Mouse (Mus musculus) inflammation-experienced regulatory T-cells, adult 6 months (primary cell): ENCODE results near the gene Cpt2. TPM values are rescaled to one million over a fixed set of nuclear protein-coding genes. Genes with fewer than 3 reads are reported as not detected.
A peak's percentile ranks its signal among the peaks of the same experiment; 100 is the strongest.

Source experiments
- ATAC-seq: one replicate; pipeline ENCODE4 v1.8.0; 2017
- polyA plus RNA-seq, 3 experiments: library from polyadenylated mRNA; unstranded; fragments of 100-300 nt; shearing (Covaris generic); gene quantifications; one replicate each; pipeline ENCODE4 v1.2.1; 2017

Gene Cpt2
- 10 to 100 TPM; 14.4 to 23.5 (median 22.0) TPM for polyA plus RNA-seq

DNA sequence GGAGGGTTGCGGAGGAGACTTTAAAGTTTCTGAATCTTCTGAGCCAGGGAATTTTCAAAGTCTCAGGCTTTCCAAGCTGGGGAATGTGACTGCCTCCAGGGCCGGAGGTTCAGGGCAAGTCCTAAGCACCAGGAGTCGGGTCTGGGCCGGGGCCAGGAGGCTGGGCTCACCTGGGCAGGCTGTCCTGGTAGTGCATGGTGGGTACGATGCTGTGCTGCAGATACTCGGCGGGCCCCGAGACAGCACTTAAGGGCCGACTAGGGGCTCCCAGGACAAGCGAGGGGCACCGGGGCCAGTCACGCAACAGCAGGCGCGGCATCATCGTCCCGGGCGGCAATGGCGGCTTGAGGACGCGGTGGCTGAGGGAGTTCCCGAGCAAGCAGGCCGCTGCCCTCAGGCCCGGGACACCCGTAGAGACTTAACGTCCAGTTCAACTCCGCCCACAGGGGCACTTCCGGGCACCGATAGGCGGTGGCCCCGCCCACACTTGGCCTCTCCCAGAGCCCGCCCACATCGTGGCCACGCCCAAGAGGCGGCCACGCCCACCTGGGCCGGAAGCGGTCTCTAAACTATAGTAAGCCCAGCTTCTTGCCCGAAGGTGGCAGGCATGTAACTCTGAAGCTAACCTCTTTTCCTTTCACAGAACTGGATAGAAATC lies at the start of gene Cpt2:
TSS of gene Cpt2 (minus strand) at position 466 of the 658 bp plus-strand sequence.
- peak; percentile 97 for ATAC-seq

DNA sequence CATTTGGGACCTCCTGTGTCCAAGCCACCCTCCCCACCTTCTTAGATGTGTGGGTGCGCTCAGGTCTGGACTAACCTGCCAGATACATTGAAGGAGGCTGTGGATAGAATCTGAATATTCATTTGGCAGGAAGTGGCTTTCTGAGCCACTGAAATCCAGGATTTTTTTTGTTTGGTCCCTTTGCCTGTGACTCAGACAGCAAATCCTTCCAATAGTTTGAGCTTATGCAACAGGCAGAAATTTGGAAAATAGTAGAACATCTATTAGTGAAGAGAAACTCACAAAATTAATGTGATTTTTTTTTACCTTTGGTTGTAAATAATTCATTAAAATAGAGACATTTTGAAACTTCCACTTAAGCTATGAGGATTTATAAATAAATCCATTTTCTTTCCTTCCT lies 47.8 kb upstream of the Cpt2 start:
- no peak for ATAC-seq

DNA sequence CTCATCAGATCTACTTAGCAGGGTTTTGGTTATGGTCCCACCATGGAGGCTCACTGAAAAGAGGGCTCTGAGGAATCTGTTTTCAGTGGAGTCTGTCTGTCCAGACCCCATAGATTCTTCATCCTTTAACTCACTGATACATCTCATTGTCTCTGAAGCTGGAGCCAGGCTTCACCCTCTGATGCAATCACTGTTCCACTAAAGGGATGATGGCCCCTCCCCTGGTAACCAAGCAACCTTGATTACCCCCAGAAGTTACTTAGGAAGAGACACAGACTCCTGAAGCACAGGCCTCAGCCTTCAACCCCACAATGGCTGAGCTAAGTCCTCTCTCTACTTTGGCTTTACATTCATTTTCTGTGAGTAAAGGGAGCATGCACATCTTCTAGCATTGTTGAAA lies 46.4 kb upstream of the Cpt2 start:
- no peak for ATAC-seq

DNA sequence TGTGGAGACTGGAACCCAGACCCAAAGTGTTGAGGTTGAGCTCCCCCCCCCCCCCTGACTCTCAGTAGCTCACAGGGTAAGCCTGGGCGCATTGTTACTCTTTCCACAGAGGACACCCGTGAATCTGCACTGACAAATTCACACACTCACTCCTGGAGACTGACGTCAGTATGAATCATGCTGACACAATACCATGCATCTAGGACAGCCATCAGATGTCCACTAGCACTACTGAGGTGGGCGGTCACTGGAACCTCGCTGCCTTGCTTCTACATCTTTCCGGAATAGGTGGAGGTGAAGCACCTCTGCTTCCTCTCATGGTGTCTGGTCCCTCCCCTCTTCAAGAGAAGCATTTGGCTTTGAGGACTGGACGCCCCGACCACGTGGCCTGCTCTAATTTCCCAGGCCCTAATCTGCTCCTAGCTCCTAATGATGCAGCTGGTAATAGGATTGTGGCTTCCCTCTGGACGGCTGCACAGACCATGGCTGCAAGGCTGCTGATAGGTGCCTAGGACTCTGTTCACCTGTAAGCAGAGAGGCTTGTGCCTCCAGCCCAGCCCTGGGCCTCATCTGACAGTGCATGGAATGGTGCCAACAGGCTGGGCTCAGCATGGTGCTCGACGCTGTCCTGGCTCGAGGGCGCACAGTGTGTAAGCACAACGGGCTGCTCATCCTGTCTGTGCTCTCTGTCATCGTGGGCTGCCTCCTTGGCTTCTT lies 44.7 kb upstream of the Cpt2 start, which contains the start of gene Slc1a7:
TSS of gene Slc1a7 (plus strand) at position 367 of the 717 bp plus-strand sequence.
- ATAC-seq: no peak

DNA sequence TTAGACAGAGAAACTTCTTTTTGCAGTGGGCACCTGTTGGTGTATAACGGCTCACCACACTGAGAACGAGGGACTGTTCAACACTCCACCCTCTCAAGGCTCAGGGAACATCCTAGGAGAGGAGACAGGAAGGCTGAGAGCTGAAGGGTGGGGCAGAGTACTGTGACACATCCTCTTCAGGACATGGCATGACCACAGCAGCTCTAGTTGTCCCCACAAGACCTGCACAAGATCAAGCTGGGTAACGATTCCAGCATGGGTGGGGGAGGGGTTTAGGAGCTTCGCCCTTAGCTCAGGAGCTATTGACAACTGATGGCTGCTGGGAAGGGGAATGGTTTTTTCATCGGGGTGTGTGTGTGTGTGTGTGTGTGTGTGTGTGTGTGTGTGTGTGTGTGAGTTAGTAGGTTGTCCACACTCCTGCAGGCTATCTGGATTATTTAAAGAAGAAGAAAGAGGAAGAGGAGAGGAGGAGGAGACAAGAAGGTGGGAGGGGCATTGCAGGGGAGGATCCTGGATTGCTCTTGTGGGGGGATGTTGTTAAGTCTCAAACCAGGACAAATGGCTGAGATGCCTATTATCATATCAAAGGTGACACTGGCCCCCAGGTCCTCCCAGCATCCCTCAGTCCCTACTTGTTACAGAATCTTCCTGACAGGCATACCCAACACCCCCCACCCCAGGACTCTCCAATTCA lies 43.2 kb upstream of the Cpt2 start:
- ATAC-seq: no peak

DNA sequence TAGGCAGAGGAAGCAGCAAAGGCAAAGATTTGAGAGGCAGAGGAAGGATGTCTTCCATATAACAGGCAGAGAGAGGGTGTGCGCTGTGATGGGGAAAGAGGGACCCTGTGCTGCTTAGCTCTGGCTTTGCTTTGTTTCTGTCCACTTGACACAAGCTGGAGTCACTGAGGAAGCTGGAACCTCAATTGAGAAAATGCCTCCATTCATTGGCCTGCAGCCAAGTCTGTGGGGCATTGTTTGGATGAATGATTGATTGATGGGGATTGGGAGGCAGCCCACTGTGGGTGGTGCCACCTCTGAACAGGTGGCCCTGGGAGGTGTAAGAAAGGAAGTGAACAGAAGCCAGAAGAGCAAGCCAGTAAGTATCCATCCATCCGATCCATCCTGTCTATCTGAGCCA lies 39.4 kb upstream of the Cpt2 start:
- no peak for ATAC-seq

DNA sequence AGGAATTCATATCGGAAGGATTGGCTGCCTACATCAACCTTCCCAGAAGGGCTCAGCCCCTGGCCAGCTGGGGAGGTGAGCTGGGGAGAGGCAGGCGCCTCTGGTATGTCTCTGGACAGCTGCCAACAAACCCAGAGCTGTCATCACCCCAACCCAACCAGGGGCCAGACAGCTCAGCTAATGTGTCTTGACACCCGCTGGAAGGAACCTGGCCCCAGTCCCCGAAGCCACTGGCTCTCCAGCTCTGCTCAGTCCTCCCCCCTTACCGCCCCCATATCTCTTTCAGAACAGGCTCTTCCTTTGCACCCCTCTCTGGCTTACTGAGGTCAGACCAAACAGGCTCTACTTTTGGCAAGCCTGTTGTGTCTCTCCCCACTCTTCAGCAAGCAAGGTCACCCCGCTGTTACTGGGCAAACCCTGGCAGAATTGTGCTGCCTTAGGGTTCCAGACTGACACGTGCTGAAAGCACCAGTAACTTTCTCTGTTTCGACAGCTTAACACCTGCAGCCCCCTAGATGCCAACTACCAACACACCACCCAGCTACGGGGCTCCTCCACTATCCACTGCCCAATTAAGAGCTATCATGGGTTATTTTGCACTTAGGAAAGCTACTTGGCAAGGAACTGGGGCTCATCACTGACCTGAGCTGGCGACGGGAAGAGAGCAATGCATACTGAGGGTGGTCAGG lies 38.8 kb upstream of the Cpt2 start:
- ATAC-seq: no peak

DNA sequence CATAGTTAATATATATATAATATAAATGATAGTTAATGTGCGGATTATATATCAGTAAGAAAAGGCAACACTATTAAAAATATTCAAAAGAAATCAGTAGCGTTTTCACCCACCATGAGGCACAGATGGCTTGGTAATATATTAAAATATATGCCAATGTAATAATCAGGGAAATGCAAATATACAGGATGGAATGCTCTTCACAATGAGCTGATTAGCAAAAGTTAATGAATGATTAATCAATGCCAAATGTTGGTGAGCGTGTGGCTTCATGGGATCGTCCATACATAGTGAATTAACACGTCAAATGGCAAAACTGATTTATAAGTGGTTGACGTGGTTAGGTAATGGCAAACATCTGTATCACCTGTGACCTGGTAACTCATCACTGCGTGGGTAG lies 35.1 kb upstream of the Cpt2 start:
- ATAC-seq: no peak

DNA sequence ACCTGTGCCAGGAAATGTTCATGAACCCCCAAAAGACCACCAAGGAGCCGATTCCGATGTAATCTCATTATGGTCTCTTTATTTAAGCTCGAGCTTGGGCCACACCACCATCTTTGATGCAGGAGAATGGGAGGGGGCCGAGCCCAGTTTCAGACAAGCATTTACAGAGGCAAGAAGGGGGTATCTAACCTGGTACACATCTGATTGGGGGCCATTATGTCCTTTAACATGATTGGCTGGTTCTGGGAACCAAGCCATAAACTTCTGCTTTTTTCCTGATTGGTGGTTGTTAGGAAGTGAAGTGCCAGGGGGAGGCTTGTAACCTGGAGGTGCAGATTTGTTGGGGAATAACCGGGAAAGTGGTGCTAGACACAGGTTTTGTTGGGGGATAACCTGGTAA lies 32.3 kb upstream of the Cpt2 start:
- ATAC-seq: no peak

DNA sequence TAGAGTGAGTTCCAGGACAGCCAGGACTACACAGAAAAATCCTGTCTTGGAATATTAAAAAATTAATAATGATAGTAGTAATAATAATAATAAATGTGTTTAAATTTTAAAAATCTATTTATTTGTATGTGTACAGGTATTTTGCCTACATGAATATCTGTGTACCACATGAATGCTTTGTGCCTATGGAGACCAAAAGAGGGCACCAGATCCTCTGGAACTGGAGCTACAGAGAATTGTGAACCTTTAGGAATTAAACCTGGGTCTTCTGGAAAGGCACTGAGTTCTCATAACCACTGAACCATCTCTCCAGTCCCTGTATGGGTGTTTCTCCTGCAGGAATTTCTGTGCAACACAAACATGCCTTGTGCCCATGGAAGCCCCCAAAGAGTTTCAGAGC lies 29.4 kb upstream of the Cpt2 start:
- no peak for ATAC-seq

DNA sequence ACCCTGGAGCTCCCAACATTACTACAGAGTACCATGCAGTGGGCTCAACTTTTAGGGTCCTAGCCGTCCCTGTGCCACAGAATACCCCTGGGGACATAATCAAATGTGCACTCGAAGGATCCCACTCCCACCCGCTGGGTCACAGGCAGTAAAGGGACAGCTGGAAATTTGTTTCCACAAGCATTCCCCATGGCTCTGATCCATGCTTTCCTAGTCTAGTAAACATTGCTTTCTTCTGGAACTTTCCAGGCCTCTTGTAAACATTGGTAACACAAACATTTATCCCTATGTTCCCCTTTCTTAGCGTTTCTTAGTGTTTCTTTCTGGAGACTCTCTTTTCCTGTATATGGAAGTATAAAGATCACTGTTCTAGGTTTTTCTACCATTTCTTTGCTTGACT lies 26.5 kb upstream of the Cpt2 start:
- ATAC-seq: no peak

DNA sequence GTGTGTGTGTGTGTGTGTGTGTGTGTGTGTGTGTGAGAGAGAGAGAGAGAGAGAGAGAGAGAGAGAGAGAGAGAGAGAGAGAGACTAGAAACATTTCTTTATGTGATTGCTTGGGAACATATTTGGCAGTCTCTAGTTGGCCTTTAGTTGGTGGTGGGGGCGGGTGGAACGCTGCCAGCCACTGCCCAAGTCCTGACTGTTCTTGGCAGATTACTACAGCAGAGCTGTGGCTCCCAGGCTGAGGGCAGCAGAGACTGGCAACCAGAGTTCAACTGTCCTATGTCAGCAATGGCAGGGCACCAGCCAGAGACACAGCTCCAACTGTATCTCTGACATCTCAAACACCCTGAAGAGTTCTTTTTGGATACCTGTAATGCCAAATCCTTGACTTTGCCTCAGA lies 20.7 kb upstream of the Cpt2 start:
- no peak for ATAC-seq

DNA sequence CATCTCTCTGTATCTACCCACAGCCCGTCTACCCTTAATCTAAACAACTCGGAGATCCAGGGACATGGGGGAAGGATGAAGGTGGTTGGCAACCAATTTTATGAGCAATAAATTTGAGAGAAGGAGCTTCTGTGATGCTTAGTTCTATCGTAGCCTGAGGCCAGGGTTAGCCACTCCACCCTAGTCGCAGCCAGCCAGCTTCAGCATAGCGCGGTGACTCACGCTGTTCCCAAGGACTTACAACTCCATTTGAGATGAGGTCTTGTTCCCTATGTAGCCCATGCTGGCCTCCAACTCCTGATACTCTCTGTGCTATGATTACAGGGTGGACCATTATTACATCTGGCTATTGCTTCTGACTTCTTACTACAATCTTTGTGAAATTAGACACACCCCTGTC lies 19.3 kb upstream of the Cpt2 start:
- no peak for ATAC-seq

DNA sequence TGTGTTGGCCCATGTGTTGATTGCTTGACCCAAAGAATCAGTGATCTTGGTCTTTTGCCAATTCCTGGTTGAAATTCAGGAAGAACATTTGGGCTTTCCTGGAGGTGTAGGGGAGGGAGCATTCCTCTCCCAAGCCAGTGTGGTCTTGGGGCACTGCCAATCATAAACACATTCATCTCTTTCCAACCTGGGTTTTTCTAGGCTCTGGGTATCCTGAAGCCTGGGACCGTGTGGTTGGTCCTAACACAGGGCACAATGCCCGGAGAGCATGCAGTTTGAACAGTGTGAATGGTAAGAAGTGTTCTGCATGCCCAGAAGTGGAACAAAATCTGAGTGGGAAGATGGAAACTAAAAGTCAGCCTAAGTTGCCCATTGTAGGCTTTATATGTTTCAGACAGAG lies 14.7 kb upstream of the Cpt2 start:
- no peak for ATAC-seq

DNA sequence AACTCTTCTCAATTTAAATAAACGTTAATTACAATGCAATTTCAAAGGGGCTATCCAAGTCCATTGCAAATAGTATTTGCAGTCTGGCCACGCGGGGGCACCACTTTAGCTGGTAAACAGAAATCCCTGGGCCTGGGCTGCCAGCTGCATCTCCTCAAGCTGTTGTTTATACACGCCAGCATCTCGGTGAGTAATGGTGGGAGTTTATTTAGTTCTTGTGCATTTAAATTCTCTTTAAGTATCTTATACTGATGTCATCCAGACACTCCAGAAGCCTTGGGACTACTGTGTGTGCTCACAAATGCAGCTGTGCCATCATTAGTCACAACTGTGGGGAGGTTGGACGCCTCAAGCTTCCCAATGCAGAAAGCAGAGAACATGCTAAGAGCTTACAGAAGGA lies 13.9 kb upstream of the Cpt2 start:
- no peak for ATAC-seq

DNA sequence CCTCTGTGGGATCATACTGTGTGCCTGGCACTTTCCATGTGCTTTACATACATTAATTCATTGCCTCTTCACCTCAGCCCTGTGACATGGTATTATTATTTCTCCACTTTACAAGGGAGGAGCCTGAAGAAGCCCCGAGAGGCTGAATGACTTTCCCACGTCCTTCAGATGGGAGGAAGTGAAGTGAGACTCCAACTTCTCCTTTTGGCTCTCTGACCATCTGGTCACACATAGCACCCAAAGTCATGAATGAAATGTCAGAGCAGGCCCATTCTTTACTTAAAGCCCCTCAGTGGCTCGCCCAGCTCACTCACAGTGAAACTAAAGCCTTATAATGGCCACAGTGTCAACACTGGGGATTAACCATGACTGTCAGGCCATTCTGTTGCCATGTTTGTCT lies 11.8 kb upstream of the Cpt2 start:
- ATAC-seq: no peak

DNA sequence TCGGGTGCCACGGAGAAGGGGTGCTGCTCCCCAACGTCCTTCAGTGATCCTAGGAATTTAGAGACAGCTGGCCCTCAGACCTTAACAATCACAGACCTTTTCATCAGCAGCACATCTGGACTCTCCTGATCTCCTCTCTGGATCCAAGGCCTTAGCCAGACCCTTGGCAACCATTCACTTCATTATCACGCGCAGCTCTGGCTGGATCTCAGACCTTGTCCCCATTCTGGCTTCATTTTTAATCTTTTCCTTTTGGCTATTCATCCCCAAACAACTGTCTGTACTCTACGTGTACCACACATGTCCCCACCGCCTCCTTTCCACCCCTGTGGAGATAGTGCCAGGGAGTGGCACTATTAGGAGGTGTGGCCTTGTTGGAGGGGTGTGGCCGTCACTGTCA lies 9.8 kb upstream of the Cpt2 start:
- ATAC-seq: no peak

DNA sequence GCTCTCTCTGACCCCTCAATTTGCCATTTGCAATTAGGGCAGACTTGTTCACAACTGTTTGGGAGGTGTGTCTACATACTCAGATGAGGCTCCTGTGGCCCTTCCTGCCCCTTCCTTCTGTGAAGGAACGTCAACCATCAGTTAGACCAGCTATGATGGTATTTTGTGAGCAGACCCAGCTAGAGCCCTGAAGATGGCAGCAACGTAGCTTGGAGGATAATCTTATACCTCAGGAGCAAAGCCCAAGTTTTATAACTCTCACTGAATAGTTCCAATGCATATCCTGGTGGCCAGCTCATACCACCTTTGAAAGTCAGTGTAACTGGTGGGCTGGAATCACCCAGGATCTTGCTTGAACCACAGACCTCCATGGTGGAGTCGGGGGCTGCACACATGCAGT lies 8.0 kb upstream of the Cpt2 start:
- ATAC-seq: no peak

DNA sequence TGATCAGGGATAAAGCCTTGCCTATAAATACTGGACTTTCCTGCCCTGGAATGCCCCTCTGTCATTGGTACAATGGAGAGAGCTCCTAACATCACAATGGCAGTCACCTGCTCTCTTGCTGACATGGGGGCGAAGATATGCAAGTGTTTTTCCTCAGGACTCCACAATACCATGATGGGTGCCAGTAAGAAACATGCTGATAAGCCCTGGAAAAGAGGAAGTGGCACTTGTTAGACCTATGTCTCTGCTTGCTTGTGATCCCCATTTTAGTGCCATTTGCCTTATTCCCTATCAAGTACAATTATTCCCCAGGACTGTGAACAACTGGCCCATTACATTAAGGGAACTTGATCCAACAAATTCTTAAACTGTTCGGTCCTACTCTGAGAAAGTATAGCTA lies 5.3 kb upstream of the Cpt2 start:
- no peak for ATAC-seq

DNA sequence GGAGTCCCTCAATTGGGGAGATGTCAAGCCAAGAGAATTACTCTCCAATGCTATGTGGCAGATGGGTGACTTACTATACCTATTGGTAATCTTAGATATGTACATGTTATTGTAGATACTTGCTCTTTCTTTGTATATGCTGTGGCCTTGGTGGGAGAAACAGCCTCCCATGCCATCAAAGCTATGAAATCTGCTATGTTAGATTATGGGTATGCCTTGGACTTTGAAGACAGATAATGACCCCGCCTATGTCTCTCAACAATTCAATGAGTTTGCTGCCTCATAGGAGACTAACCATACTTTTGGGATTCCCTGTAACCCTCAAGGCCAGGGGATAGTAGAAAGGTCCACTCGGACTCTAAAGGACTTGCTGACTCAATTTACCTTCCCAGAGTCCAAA lies 4.9 kb upstream of the Cpt2 start:
- no peak for ATAC-seq

DNA sequence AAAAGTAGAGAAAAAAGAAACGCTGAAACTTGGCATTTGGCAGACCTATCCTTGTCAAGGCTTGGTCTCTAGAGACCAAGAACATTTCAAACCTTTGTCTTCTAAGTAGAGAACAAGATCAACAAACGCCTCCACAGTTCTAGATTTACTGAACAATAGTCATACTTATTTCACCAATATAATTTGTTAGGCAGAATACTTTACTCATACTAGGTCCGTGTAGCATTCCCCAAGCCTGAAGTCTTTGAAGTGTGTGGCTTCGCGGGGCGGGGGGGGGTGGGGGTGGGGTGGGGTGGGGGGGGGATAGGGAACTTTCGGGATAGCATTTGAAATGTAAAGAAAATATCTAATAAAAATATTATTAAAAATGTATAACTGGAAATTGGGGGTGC lies 389 bp upstream of the Cpt2 start:
- ATAC-seq: peak; percentile 24

DNA sequence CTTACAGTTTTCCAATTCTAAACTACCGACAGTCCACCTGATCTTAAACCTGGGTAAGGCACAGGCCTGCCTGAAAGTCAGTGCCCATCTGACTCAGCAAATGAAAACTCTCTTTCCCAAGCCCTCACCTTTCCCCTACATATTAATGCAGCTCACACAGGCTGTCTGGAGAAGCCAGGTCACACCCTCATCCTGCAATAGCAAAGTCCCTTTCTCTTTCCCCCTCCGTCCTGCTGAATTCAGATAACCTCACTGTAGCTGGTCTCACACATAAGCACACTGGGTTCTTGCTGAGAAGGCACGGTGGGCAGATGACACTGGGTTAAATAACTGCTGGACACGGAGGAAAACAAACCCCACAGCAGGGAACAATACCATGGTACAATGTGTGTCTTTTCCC lies 1.5 kb downstream of the Cpt2 start:
- ATAC-seq: no peak

DNA sequence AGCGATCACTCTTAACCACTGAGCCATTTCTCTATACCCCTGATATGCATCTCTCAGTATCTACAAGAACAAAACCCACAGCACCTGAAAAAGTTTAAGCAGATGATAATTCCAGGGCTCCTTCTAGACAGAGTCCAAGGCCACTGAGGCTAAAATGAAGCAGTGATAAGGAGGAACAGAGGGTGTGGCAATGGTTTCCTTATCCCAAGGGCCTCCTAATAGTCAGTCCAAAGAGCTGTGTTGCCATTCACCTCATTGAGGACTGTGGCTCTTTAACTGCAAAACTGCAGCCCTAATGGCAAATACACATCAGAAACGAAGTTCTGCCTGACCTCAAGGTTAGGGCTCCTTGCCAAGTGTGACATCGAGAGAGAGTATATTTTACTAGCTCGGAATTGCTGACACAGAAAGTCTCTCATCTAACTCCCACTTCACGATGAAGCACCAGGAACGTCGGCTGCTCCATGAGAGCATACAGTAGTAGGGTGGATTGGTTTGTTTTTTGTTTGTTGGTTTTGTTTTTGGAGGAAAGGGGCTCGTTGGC lies 2.2 kb downstream of the Cpt2 start:
- no peak for ATAC-seq
